Mouse (Mus musculus) CH12.LX (cell line): ENCODE data around the gene Rcc1l.

ENCODE experiments used
- E2F4 ChIP-seq: IDR thresholded peaks from 2 replicates; pipeline ENCODE4 v1.6.1; 2011; ENCODE audit warnings: low read depth, low read length, improper control_type of control experiment; ENCODE audit not compliant: insufficient replicate concordance
- POLR2AphosphoS2 ChIP-seq: IDR thresholded peaks from 2 replicates; pipeline ENCODE4 v1.6.1; 2011; ENCODE audit warnings: low read depth, low read length, improper control_type of control experiment

DNA sequence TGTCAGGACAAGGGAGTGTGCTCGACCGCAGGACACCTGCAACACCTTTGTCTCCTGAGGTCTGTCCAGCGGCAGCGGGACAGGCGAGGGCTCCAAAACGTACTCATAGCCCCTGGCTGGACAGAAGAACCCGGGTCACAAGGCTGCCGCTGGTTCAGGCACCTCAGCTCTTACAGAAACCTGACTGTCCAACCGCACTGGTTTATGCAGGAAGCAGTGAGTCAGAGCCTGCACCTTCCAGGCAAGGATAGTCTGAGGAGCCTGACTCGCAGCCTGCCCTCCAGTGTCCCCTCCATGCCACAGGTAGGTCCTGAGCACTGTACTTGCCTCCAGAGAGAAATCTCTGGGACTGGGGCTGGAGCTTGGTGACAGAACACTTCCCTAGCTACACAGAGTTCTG is 7.3 kb downstream of the Rcc1l start:
- no peak for TF ChIP-seq E2F4
- no peak for TF ChIP-seq POLR2AphosphoS2
